Mouse (Mus musculus): Measurements from ENCODE around the gene Adipoq.
"Not testable (repeated sequence)": the region's sequence is repeated elsewhere in the genome, so short reads cannot be mapped to it uniquely, and the experiment has no call there.

Gene Adipoq

GRCm38 (mm10) chr16:23146280-23146679 is at the start of gene Adipoq:
Gene Adipoq (plus strand): TSS chr16:23146536.
- DNase-seq, result no peak

- DNase-seq, result not testable (repeated sequence)
Measured at GRCm38 (mm10) chr16:23096886-23097285, 49.5 kb upstream of the Adipoq start.

- not testable (repeated sequence) for DNase-seq
Measured at GRCm38 (mm10) chr16:23097290-23098104, 48.8 kb upstream of the Adipoq start.

- not testable (repeated sequence) for DNase-seq
Measured at GRCm38 (mm10) chr16:23098105-23098452, 48.3 kb upstream of the Adipoq start.

GRCm38 (mm10) chr16:23099632-23100031 is 46.7 kb upstream of the Adipoq start:
- DNase-seq, result no peak

GRCm38 (mm10) chr16:23100099-23100575 is 46.2 kb upstream of the Adipoq start:
- DNase-seq, result peak; percentile 12

- DNase-seq, result no peak
Measured at GRCm38 (mm10) chr16:23100613-23101012, 45.7 kb upstream of the Adipoq start.

GRCm38 (mm10) chr16:23102340-23103037 is 43.8 kb upstream of the Adipoq start:
- peak; percentile 20 for DNase-seq

- DNase-seq, result no peak
Measured at GRCm38 (mm10) chr16:23103038-23103745, 43.1 kb upstream of the Adipoq start.

GRCm38 (mm10) chr16:23103841-23104240 is 42.5 kb upstream of the Adipoq start:
- DNase-seq, result no peak

- DNase-seq, result peak; percentile 22
Measured at GRCm38 (mm10) chr16:23106121-23106520, 40.2 kb upstream of the Adipoq start.

GRCm38 (mm10) chr16:23107231-23107942 is 38.9 kb upstream of the Adipoq start, which contains the start of gene Eif4a2:
Gene Eif4a2 (plus strand): TSS chr16:23107444.
- DNase-seq, result peak; percentile 91

GRCm38 (mm10) chr16:23107946-23108759 is 38.2 kb upstream of the Adipoq start:
- peak; percentile 90 for DNase-seq

GRCm38 (mm10) chr16:23108943-23109342 is 37.4 kb upstream of the Adipoq start:
- DNase-seq, result no peak

- no peak for DNase-seq
Measured at GRCm38 (mm10) chr16:23109350-23110280, 36.7 kb upstream of the Adipoq start.

GRCm38 (mm10) chr16:23112348-23112747 is 34.0 kb upstream of the Adipoq start:
- no peak for DNase-seq

- DNase-seq, result no peak
Measured at GRCm38 (mm10) chr16:23112861-23113435, 33.4 kb upstream of the Adipoq start.

- DNase-seq, result no peak
Measured at GRCm38 (mm10) chr16:23113903-23114302, 32.4 kb upstream of the Adipoq start.

- DNase-seq, result no peak
Measured at GRCm38 (mm10) chr16:23114339-23115171, 31.8 kb upstream of the Adipoq start.
